ENCODE assay signal across 8 mouse cellular contexts in genomic region chr1:91052747-91053181, GRCm38 (mm10). TPM values are rescaled to one million over a fixed set of nuclear protein-coding genes. Genes with fewer than 3 reads are reported as not detected.
DNase-seq lines count a peak whose midpoint lies in the region; ATAC-seq lines count a peak whose summit lies in the region.

No protein-coding gene starts in this region.

- H3K27ac ChIP-seq in embryonic facial prominence, embryonic 13.5 days: 0 out of 2 replicates have a peak overlapping the region, but pooled peaks have one; percentile 60

- peak overlapping the region; percentile 71 for H3K9ac ChIP-seq in embryonic facial prominence, embryonic 13.5 days

- WGBS in embryonic facial prominence, embryonic 13.5 days: under 1% methylated on average over 28 of the region's 28 CpGs

- DNase-seq in layer of hippocampus, adult 11-12 months (ENCODE audit: low spot score): peak; percentile 83
- DNase-seq in layer of hippocampus, adult 9-10 months (ENCODE audit: low spot score): no peak
- peak; percentile 96 for DNase-seq in heart, adult 8-10 months (ENCODE audit: low spot score)
- DNase-seq in kidney, adult 8-10 months: peak; percentile 96
- peak; percentile 89 for DNase-seq in liver
- DNase-seq in monocyte, adult 2 months (ENCODE audit: low read depth in 1 of 2, low spot score in 2 of 2): peak; percentile 97 to 98
- DNase-seq in spleen, postnatal 36 days (ENCODE audit: low spot score in 2 of 2): peak; percentile 95 to 96

- peak overlapping the region; percentile 56 for H3K4me3 ChIP-seq in embryonic facial prominence, embryonic 13.5 days

- H3K4me2 ChIP-seq in embryonic facial prominence, embryonic 13.5 days: peak overlapping the region; percentile 99

- peak; percentile 91 for ATAC-seq in embryonic facial prominence, embryonic 13.5 days (ENCODE audit: insufficient number of reproducible peaks, insufficient read depth, low FRiP score, low TSS enrichment, low read depth)

- H3K27me3 ChIP-seq in embryonic facial prominence, embryonic 13.5 days: peaks cover 10% of the 10 kb centered on the region

- no peaks in the 10 kb centered on the region for H3K36me3 ChIP-seq in embryonic facial prominence, embryonic 13.5 days

- peaks cover 52% of the 10 kb centered on the region for H3K4me1 ChIP-seq in embryonic facial prominence, embryonic 13.5 days

- H3K9me3 ChIP-seq in embryonic facial prominence, embryonic 13.5 days: no peaks in the 10 kb centered on the region

RNA-seq across cellular contexts. Expression of gene Lrrfip1, which starts 54.2 kb away (rescaled TPM):
- 33.9 and 35.7 TPM in 2 replicates for polyA plus RNA-seq in embryonic facial prominence, embryonic 13.5 days (2015; fragmentation: Nextera tagmentation; extraction: Ambion mirVana)
- total RNA-seq in heart, adult 8-10 months (2022): 10 to 100 TPM; 55.4 to 72.1 (median 61.1) TPM
